Mouse (Mus musculus) heart, embryonic 13.5 days (tissue): ENCODE measurements around the gene Mab21l2. TPM values are rescaled to one million over a fixed set of nuclear protein-coding genes. Genes with fewer than 3 reads are reported as not detected.

Experiments used
- ATAC-seq: fragments of 200-750 bp; cut with Nextera tagmentation; 2 replicates; pipeline ENCODE4 v1.8.0; 2017; ENCODE audit warnings: moderate TSS enrichment; ENCODE audit not compliant: insufficient number of reproducible peaks, low FRiP score, low TSS enrichment; ENCODE audit errors: extremely low read depth
- H3K27ac ChIP-seq: fragments of 300-500 bp; sonication (generic); replicated peaks from 2 replicates; pipeline ENCODE4 v1.5.1; 2015; ENCODE audit warnings: moderate library complexity, mild to moderate bottlenecking, inconsistent platforms
- H3K27me3 ChIP-seq: fragments of 300-500 bp; sonication (generic); replicated peaks from 2 replicates; pipeline ENCODE4 v1.6.1; 2015; ENCODE audit warnings: mild to moderate bottlenecking, inconsistent platforms
- H3K36me3 ChIP-seq: fragments of 300-500 bp; sonication (generic); 2 replicates; pipeline ENCODE4 v1.6.1; 2015; ENCODE audit warnings: mild to moderate bottlenecking, inconsistent platforms
- H3K4me1 ChIP-seq: fragments of 300-500 bp; sonication (generic); 2 replicates; pipeline ENCODE4 v1.6.1; 2015; ENCODE audit warnings: inconsistent platforms
- H3K4me2 ChIP-seq: fragments of 300-500 bp; sonication (generic); 2 replicates; pipeline ENCODE4 v1.6.1; 2015; ENCODE audit warnings: inconsistent platforms, mild to moderate bottlenecking, moderate library complexity
- H3K4me3 ChIP-seq: fragments of 300-500 bp; sonication (generic); 2 replicates; pipeline ENCODE4 v1.5.1; 2015; ENCODE audit warnings: moderate library complexity, mild to moderate bottlenecking, inconsistent platforms
- H3K9ac ChIP-seq: fragments of 300-500 bp; sonication (generic); 2 replicates; pipeline ENCODE4 v1.6.1; 2015; ENCODE audit warnings: inconsistent platforms, mild to moderate bottlenecking, moderate library complexity
- H3K9me3 ChIP-seq: fragments of 300-500 bp; sonication (generic); 2 replicates; pipeline ENCODE4 v1.6.1; 2016; ENCODE audit warnings: inconsistent platforms
- WGBS: fragments of 180-500 bp; shearing (Covaris S2); methylation state at CpG from one replicate; pipeline ENCODE4 v1.1.7; 2015; ENCODE audit warnings: mixed read lengths; 5-methylcytosine and 5-hydroxymethylcytosine counted together
- polyA plus RNA-seq: library from polyadenylated mRNA; unstranded; fragments of >200 nt; fragmentation: Nextera tagmentation; extraction: Ambion mirVana; gene quantifications from 2 replicates; pipeline ENCODE4 v1.2.1, GENCODE M21; 2015

Mab21l2 gene
- polyA plus RNA-seq = 2.4 and 4.3 TPM in 2 replicates

DNA sequence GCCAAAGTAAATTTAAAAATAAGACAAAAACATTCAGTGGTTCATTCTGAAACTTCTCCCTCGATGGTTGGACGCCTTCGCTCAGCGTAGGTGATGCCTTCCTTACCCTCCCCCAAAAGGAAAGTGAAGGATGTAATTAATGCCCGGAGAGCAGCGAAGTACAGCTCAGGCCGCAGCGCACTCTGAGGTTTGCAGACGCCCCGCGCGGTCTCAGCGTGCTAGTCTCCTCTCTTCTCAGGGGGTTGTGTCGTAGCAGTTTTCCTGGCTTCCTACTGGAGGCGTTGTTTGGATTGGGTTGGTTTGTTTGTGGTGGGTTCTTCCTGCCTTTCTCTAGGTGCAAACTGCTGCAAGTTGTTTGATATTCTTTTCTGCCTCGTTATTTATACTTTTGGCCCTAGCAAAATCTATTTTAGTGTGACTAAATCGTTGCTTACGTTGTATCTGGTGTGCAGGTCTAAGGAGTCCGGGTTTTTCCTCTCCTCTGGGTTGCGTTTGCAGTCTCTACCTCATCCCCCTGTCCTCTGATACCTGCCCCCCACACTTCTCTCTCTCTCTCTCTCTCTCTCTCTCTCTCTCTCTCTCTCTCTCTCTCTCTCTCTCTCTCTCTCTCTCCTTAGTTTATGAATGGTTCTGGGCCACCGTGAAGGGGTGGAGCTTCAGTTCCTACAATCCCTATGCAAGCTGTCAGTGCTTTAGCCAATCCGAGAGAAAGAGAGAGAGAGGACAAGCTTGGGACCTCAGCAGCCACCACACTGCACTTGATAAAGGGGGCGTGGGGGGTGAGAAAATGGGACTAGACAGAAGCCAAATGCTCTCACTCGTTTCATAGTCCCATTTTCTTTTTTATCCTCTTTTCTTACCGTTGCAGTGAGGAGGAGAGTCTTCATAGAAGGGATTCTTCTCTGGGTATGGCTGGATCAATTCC, at the start of gene Mab21l2:
Gene Mab21l2 (minus strand): TSS at position 539 of the 925 bp plus-strand sequence.
- WGBS = 3% methylated on average over 25 of the region's 25 CpGs
- H3K27me3 ChIP-seq = peaks cover 41% of the 10 kb centered on the region
- peak within 1 kb of the TSS; percentile 62 for H3K27ac ChIP-seq
- H3K4me1 ChIP-seq = peaks cover 36% of the 10 kb centered on the region
- peak within 1 kb of the TSS; percentile 63 for H3K4me3 ChIP-seq
- H3K36me3 ChIP-seq = no peaks in the 10 kb centered on the region
- H3K4me2 ChIP-seq = peak within 1 kb of the TSS; percentile 95
- peak; percentile 46; the same call in 1 of the 2 replicates for ATAC-seq
- H3K9me3 ChIP-seq = no peaks in the 10 kb centered on the region
- peak within 1 kb of the TSS; percentile 81 for H3K9ac ChIP-seq

DNA sequence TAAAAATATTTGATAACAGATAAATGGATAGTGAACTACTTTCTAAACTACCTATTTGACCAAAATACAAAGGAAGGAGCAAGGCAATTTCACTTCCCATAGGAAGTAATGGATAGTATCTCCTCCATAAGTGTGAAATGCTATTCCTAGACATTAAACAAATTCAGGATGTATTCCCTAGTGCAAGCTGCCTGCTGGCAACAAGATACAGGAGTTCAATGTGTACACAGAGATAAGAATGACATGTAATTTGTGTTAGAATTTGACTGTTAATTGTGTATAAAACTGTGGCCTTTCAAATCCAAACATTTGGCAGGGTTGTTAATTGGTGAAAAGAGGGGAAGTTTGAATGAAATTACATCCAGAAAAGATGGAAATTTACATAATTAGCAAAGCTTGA, 26.9 kb upstream of the Mab21l2 start:
- no peaks in the 10 kb centered on the region for H3K9me3 ChIP-seq
- H3K4me3 ChIP-seq = no peak overlapping the region
- H3K4me1 ChIP-seq = no peaks in the 10 kb centered on the region
- H3K27me3 ChIP-seq = no peaks in the 10 kb centered on the region
- no peaks in the 10 kb centered on the region for H3K36me3 ChIP-seq
- no peak overlapping the region for H3K27ac ChIP-seq
- H3K4me2 ChIP-seq = no peak overlapping the region
- no peak for ATAC-seq
- H3K9ac ChIP-seq = no peak overlapping the region

DNA sequence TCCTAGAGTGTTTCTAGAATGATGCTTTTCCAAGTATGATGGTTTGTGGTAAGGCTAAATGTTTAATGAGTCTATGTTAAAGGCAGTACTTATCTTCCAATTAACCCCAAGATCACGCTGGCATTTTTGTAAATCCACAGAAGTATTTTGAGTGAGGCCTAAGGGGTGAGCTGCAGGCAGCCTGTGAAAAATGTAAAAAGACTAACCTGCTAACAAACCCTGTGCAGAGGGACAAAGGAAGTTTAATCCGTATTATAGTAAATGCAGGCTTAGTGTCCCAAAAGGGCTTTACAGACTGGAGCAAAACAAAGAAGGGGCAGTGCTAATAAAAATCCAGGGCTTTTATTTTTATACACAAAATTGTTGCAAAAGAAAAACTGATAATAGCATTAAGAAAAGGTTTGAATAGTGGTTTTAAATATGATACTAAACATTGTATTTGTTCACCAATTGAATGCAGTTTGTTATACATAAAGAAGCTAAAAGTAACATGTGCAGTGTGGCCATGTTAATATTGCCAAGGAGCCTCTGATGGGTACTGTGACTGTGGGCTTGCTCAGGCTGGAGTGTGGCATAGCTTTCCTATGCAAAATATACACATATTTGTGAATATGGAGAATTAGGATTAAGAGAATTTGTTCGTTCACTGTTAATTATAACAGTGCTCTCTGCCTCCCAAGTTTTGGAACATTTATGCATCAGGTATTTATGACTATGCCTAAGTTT, 24.3 kb upstream of the Mab21l2 start:
- ATAC-seq = no peak
- Histone ChIP-seq H3K4me2 (no peak overlapping the region), H3K36me3 (no peaks in the 10 kb centered on the region), H3K9ac (no peak overlapping the region), H3K27ac (no peak overlapping the region), H3K27me3 (no peaks in the 10 kb centered on the region), H3K4me1 (no peaks in the 10 kb centered on the region), H3K4me3 (no peak overlapping the region), H3K9me3 (no peaks in the 10 kb centered on the region)
- WGBS = 70% methylated on average over 3 of the region's 3 CpGs

DNA sequence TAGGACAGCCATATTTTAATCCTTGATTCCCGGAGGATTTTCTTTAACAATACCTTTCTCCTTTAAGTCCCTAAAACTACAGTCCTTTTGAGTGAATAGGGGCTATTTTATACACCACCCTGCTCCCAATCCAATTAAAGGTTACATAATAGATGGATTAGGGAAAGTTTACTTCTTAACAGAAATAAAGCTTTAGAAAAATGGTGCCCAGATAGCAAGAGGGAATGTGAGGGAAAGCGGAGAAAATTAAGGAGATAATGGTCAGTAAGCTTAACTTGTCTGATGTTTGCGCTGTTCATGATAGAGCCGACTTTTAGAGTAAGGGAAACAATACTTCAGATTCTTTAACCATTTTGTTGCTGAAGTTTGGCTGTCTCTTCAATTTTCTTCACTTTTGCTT, 23.1 kb upstream of the Mab21l2 start:
- Histone ChIP-seq H3K36me3 (no peaks in the 10 kb centered on the region), H3K27ac (no peak overlapping the region), H3K27me3 (no peaks in the 10 kb centered on the region), H3K9me3 (no peaks in the 10 kb centered on the region), H3K4me2 (no peak overlapping the region), H3K4me1 (no peaks in the 10 kb centered on the region), H3K9ac (no peak overlapping the region), H3K4me3 (no peak overlapping the region)
- WGBS = 52% methylated on average over 4 of the region's 4 CpGs
- no peak for ATAC-seq

DNA sequence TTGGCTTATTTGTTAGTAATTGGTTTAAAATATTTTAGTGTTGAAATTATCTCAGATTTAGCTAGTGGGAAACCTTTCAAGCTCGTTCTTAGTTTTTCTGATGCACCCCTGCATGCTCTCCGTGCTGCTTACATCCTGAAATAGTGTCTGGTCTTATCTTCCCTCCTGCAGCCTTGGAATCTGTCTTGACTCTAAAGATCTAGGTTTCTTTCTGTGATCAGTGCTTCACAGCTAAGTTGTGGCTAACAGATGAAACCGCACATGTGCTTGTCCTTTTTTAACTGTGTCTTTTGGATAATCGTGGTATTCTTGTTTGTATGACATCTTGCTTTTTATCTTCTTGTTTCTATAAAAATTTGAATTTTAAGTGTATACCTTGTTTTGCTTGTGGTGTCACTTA, 18.9 kb upstream of the Mab21l2 start:
- no peaks in the 10 kb centered on the region for H3K9me3 ChIP-seq
- H3K27me3 ChIP-seq = no peaks in the 10 kb centered on the region
- no peak overlapping the region for H3K4me3 ChIP-seq
- no peaks in the 10 kb centered on the region for H3K4me1 ChIP-seq
- no peak overlapping the region for H3K4me2 ChIP-seq
- no peak overlapping the region for H3K27ac ChIP-seq
- WGBS = 42% methylated on average over 4 of the region's 4 CpGs
- no peak for ATAC-seq
- no peaks in the 10 kb centered on the region for H3K36me3 ChIP-seq
- no peak overlapping the region for H3K9ac ChIP-seq

DNA sequence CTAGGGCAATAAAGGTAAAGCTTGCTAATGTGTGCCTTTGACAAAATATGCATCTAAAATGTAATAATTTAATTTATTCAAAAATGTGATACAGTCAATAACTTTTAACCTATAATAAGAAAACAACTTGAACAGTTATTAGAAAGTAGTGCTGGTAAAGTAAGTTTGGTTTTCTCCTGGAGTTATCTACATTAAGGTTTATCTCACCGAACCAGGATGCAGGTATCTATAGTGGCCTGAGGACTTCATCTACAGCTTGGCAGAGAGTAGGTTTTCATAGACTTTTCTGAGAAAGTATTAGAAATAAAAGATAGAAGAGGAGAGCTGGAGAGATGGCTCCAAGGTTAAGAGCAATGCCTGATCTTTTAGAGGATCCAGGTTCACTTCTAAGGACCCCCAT, 13.0 kb upstream of the Mab21l2 start:
- Histone ChIP-seq H3K4me2 (no peak overlapping the region), H3K27ac (no peak overlapping the region), H3K4me1 (peaks cover 8% of the 10 kb centered on the region), H3K4me3 (no peak overlapping the region), H3K36me3 (no peaks in the 10 kb centered on the region), H3K9ac (no peak overlapping the region), H3K27me3 (no peaks in the 10 kb centered on the region), H3K9me3 (no peaks in the 10 kb centered on the region)
- 81% methylated on average over 1 of the region's 1 CpGs for WGBS
- no peak for ATAC-seq

DNA sequence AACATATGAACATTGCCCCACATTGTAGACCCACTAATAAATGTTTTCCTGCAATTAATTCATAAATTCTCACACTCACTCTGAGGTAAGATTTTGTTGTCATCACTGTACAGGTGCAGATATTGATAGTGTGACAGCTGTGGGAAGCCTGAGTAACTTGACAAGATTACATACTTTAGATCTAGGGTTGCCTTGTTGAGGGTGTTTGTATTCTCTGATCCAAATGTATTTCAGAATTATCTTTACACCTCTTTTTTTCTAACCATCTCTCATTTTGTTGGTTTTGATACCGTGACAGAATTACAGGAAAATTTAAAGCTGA, 12.6 kb upstream of the Mab21l2 start:
- no peak for ATAC-seq
- Histone ChIP-seq H3K27ac (no peak overlapping the region), H3K9ac (no peak overlapping the region), H3K36me3 (no peaks in the 10 kb centered on the region), H3K4me3 (no peak overlapping the region), H3K9me3 (no peaks in the 10 kb centered on the region), H3K4me2 (no peak overlapping the region), H3K27me3 (no peaks in the 10 kb centered on the region), H3K4me1 (peaks cover 10% of the 10 kb centered on the region)
- 82% methylated on average over 1 of the region's 1 CpGs for WGBS

DNA sequence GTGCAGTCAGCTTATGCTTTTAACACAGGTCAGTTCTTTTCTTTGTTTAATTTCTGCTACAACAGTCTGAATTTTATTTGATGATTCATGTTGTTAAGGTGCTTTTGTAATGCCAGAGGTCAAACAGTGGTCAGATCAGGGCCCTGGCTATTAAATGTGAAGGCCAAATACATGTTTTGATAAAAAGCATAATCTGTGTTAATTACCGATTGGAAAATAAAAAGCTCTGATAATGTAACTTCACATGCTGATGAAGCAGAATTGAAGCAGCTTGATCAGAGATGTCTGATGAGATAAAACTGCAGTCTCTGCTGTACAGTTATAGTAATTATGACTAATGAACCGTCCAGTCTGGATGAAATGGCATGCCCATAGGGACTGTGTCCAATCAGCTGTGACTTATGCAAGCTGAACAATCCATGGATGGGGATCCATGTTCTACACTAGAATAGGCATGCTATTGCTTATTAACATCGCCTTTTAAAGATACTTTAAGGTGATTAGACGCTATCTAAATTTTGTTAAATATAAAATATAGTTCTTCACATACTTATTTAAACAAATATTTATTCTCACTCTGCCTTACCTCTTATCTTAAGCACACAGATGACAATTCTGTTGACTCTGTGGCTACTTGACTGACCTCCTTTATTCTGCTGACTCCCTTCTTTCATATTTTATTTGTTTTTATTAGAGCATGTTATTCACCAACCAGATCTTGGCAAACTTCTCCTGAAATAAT, 12.0 kb upstream of the Mab21l2 start:
- Histone ChIP-seq H3K36me3 (no peaks in the 10 kb centered on the region), H3K27me3 (no peaks in the 10 kb centered on the region), H3K9ac (no peak overlapping the region), H3K4me3 (no peak overlapping the region), H3K9me3 (no peaks in the 10 kb centered on the region), H3K4me1 (peaks cover 11% of the 10 kb centered on the region), H3K27ac (no peak overlapping the region), H3K4me2 (no peak overlapping the region)
- ATAC-seq = no peak
- WGBS = 76% methylated on average over 4 of the region's 4 CpGs

DNA sequence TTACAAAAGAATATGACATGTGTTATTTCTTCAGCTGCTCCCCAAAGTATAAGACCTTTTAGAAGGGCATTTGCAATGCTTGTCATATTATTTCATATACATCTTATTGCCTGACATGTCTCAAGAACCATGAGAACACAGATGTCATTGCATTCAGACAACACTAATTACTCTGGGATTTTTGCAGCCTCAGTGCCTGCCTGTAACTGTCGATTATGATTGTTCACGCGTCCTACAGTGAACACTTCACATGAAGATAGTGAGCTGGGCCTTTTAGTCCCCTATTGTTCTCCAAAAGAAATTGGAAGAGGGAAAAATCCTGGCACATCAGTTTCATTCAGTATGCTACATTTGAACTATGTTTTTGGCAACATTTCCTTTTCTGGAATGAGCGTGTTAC, 11.2 kb upstream of the Mab21l2 start:
- 69% methylated on average over 4 of the region's 4 CpGs for WGBS
- Histone ChIP-seq H3K9ac (no peak overlapping the region), H3K27me3 (no peaks in the 10 kb centered on the region), H3K4me1 (peaks cover 12% of the 10 kb centered on the region), H3K27ac (no peak overlapping the region), H3K9me3 (no peaks in the 10 kb centered on the region), H3K4me2 (no peak overlapping the region), H3K36me3 (no peaks in the 10 kb centered on the region), H3K4me3 (no peak overlapping the region)
- ATAC-seq = no peak

DNA sequence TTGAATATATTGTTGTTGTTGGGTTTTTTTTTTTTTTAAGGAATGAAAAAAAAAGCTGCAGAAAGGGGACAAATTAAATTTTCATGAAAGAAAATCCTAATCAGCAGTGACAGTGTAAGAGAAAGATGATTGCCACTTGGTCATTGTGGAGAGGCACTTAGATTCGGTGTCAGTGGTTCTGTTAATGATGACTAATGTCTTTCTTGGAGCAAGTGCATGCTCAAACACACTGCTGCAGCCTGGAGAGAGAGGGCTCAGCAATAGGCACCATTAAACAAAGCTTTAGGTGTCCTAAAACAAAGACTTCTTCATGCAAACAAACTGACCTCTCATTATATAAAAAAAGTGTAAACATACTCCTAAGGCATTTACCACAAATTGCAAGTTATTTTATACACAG, 10.5 kb upstream of the Mab21l2 start:
- Histone ChIP-seq H3K4me1 (peaks cover 12% of the 10 kb centered on the region), H3K4me3 (no peak overlapping the region), H3K9ac (no peak overlapping the region), H3K36me3 (no peaks in the 10 kb centered on the region), H3K9me3 (no peaks in the 10 kb centered on the region), H3K27ac (no peak overlapping the region), H3K4me2 (no peak overlapping the region), H3K27me3 (no peaks in the 10 kb centered on the region)
- ATAC-seq = no peak
- 40% methylated on average over 1 of the region's 1 CpGs for WGBS

DNA sequence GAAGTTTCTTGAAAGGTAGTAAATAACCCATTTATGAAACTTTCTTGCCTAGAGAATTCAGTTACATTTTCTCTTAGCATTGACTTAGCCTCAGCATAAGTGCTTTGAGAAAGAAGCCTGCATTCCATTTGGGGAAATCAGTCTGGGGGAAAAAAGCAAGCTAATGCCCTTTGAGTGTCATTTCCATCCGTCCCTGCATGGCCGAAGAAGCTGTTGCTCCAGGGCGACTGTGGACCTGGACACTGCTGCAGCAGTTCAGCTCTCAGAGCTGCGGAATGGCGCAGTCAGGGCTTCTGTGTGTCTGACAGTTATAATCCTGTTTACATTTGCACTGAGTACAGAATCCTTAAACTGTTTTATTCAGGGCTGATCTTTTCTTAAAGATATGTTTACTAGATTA, 3.7 kb upstream of the Mab21l2 start:
- Histone ChIP-seq H3K4me2 (no peak overlapping the region), H3K36me3 (no peaks in the 10 kb centered on the region), H3K27ac (no peak overlapping the region), H3K4me1 (peaks cover 35% of the 10 kb centered on the region), H3K27me3 (peaks cover 30% of the 10 kb centered on the region), H3K9ac (no peak overlapping the region), H3K9me3 (no peaks in the 10 kb centered on the region), H3K4me3 (no peak overlapping the region)
- WGBS = 55% methylated on average over 5 of the region's 5 CpGs
- no peak for ATAC-seq
